Mouse (Mus musculus) liver, embryonic 14.5 days (tissue): ENCODE results near the gene Csk.

Experiments
- CTCF ChIP-seq: IDR thresholded peaks from 2 replicates; pipeline ENCODE4 v1.5.1; 2016; ENCODE audit warnings: antibody characterized with exemption, low read depth, control low read depth
- EP300 ChIP-seq: IDR thresholded peaks from 2 replicates; pipeline ENCODE4 v1.6.1; 2016; ENCODE audit warnings: antibody characterized with exemption, low read depth

GRCm38 (mm10) chr9:57697380-57697779, 43.9 kb upstream of the Csk start:
- no peak for TF ChIP-seq CTCF
- TF ChIP-seq EP300 = no peak
